Mouse (Mus musculus) liver, embryonic 14 days (tissue): ENCODE data around the gene Carnmt1. TPM values are rescaled to one million over a fixed set of nuclear protein-coding genes. Genes with fewer than 3 reads are reported as not detected.

ENCODE experiments used
- polyA plus RNA-seq: library from polyadenylated mRNA; depleted of rRNA; stranded (reverse); fragments of >200 nt; gene quantifications from 2 replicates; pipeline ENCODE4 v1.2.3, GENCODE M21; 2012; rRNA removed

The Carnmt1 gene
- 8.0 and 11.3 TPM in 2 replicates for polyA plus RNA-seq

DNA sequence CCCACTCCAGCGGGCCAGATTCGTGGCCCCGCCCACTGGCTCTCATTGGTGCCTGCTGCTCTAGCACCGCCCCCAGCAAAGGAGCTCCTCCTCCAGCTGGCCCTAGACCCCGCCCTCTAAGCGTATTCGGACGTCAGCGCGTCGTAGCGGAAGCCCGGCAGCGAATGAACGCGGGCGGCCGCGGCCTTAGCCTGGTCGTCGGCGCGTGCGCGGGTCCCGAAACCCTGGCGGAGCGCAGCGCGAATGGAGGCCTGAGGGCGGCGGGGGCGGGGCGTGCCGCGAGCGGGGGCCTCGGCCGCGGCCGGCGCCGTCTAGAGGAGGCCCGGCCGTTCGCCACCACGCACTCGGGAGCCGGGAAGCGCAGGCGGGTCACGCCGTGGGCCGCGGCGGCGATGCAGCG lies at the start of gene Carnmt1:
Gene Carnmt1 (plus strand): TSS at position 157 of the 400 bp plus-strand sequence.

DNA sequence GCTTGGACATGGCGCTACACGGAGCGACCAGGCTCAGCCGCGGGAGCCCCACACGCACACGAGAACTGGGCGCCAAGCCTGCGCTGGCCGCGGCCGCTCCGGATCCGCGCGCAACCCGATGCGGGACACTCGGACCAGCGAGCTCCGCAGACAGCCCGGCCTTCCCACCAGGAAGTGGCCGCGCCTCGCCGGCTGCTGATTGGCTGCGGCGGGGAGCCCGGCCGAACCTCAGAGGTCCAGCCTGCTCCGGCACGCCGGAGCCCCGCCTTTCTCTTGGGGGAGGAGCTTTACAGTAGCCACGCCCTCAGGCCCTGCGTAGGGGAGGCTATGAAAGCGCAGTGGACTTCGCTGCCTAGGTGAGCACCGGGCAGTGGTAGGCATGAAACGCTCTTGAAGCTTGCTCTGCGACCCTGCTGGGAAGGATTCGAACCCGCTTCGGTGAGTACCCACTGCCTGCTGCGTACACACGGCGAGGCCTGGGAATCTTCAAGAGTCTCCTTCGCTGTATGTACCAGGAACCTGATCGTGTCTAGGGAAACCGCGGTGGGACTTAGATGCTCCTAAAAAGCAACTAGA lies 38.8 kb upstream of the Carnmt1 start, which contains the start of the genes Ostf1 and Nmrk1:
Gene Ostf1 (minus strand): TSS at position 180 of the 576 bp plus-strand sequence.
Gene Nmrk1 (plus strand): TSS at position 307 of the 576 bp plus-strand sequence.

DNA sequence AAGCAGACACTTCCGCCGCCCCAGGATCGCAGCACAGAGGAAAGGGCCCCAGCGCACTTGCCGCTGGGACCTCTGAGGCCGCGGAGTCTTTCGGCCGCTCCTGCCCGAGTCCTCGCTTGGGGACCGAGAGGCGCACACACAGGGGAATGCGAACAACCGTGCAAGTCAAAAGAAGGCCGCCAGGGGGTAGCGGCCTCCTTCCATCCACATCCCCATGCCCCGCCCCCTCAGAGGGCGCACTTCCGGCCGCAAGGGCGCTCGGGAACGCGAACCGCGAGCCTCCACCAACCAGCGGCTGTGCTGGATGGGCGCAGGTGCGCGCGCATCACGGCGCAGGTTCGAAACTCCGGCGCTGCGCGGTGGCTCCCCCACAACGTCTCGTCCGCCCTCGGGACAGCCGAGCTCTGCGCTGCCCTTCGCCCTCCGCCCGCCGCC lies 42.3 kb downstream of the Carnmt1 start, which contains the start of gene D030056L22Rik:
Gene D030056L22Rik (plus strand): TSS at position 328 of the 435 bp plus-strand sequence.

GRCm38 (mm10) chr19:18749598-18750339 lies 79.2 kb downstream of the Carnmt1 start, which contains the start of gene Trpm6:
Trpm6 (plus strand) TSS chr19:18749983.

Other genes with a start within 250 kb of the Carnmt1 start
- 25.1 and 32.9 TPM in 2 replicates for gene Ostf1, start 38.9 kb upstream of the Carnmt1 start, polyA plus RNA-seq
- 3.4 and 4.1 TPM in 2 replicates for gene Nmrk1, start 38.8 kb upstream of the Carnmt1 start, polyA plus RNA-seq
- gene D030056L22Rik, start 42.4 kb downstream of the Carnmt1 start, polyA plus RNA-seq, result 28.0 and 32.7 TPM in 2 replicates
- gene Trpm6, start 79.2 kb downstream of the Carnmt1 start, polyA plus RNA-seq, result 0.01 TPM in 2 replicates